Mouse (Mus musculus) CD4-positive, CD25-positive, alpha-beta regulatory T cell (primary cell): ENCODE results near the gene Dppa2. TPM values are rescaled to one million over a fixed set of nuclear protein-coding genes. Genes with fewer than 3 reads are reported as not detected.

Source experiments
- polyA plus RNA-seq: library from polyadenylated mRNA; unstranded; fragments of 100-300 nt; shearing (Covaris generic); gene quantifications from one replicate; pipeline ENCODE4 v1.2.1, GENCODE M21; 2017

Gene Dppa2
- not detected for polyA plus RNA-seq

DNA sequence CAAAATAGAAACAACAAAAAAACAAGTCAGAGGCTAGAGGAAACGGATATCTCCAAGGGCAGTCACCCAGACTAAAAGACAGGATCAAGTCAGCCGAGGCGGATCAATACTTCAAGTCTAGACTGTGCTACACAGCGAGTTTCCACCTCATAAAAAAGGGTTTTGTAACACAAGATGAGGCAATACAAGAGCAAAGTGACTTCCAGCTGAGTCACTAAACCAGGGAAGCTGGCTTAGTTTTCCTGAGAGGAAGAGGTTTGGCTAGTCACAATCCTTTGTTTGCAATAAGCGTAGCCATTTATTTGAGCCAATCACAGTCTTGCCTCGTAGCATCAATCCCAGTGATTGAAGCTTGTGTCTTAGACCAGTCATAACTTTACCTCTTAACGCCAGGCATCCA, at the start of gene Dppa2:
TSS of gene Dppa2 (plus strand) at position 400 of the 400 bp plus-strand sequence.

DNA sequence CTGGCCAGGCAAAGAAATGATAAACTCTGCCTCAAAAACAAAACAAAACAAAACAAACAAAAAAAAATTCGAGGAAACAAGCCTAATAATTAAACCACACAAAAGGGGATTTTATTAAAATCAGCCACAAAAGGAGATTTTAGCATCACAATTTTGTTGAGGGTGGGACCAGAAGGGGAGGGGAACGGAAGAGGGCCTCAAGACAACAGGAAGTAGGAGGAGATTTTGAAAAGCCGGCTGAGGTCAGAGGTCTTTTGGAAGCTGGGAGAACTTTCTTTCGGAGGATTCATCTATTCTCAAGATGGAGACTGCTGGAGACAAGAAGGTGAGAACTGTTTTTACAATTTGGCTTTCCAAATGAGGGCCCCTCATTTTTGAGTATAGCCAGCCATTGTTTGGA, 20.2 kb upstream of the Dppa2 start, which contains the start of gene Dppa4:
TSS of gene Dppa4 (plus strand) at position 217 of the 400 bp plus-strand sequence.

Other genes with a start within 250 kb of the Dppa2 start
- gene Dppa4, start 20.2 kb upstream of the Dppa2 start, polyA plus RNA-seq = not detected
- gene Gm5485, start 108.5 kb downstream of the Dppa2 start, polyA plus RNA-seq = not detected
- 0.31 TPM for gene Morc1, start 127.3 kb downstream of the Dppa2 start, polyA plus RNA-seq